Mouse (Mus musculus) liver, embryonic 15.5 days (tissue): Measurements from ENCODE around the gene Foxp1. TPM values are rescaled to one million over a fixed set of nuclear protein-coding genes. Genes with fewer than 3 reads are reported as not detected.
A peak's percentile ranks its signal among the peaks of the same experiment; 100 is the strongest.

Source experiments
- ATAC-seq: fragments of 200-750 bp; cut with Nextera tagmentation; 2 replicates; pipeline ENCODE4 v1.8.0; 2017; ENCODE audit warnings: moderate number of reproducible peaks, mild to moderate bottlenecking, moderate library complexity; ENCODE audit not compliant: insufficient read depth
- H3K27ac ChIP-seq: fragments of 300-500 bp; sonication (generic); replicated peaks from 2 replicates; pipeline ENCODE4 v1.5.1; 2015; ENCODE audit warnings: mild to moderate bottlenecking, inconsistent platforms
- H3K27me3 ChIP-seq: fragments of 300-500 bp; sonication (generic); 2 replicates; pipeline ENCODE4 v1.6.1; 2015; ENCODE audit warnings: mild to moderate bottlenecking, inconsistent platforms
- H3K36me3 ChIP-seq: fragments of 300-500 bp; sonication (generic); replicated peaks from 2 replicates; pipeline ENCODE4 v1.6.1; 2015; ENCODE audit warnings: moderate library complexity, mild to moderate bottlenecking, inconsistent platforms
- H3K4me1 ChIP-seq: fragments of 300-500 bp; sonication (generic); replicated peaks from 2 replicates; pipeline ENCODE4 v1.6.1; 2015; ENCODE audit warnings: inconsistent platforms
- H3K4me2 ChIP-seq: fragments of 300-500 bp; sonication (generic); 2 replicates; pipeline ENCODE4 v1.6.1; 2015; ENCODE audit warnings: moderate library complexity, mild to moderate bottlenecking, inconsistent platforms
- H3K4me3 ChIP-seq: fragments of 300-500 bp; sonication (generic); replicated peaks from 2 replicates; pipeline ENCODE4 v1.5.1; 2015; ENCODE audit warnings: mild to moderate bottlenecking, inconsistent platforms
- H3K9ac ChIP-seq: fragments of 300-500 bp; sonication (generic); 2 replicates; pipeline ENCODE4 v1.6.1; 2015; ENCODE audit warnings: moderate library complexity, mild to moderate bottlenecking, inconsistent platforms
- H3K9me3 ChIP-seq: fragments of 300-500 bp; sonication (generic); replicated peaks from 2 replicates; pipeline ENCODE4 v1.6.1; 2016; ENCODE audit warnings: inconsistent platforms
- WGBS: fragments of 180-500 bp; shearing (Covaris S2); methylation state at CpG from one replicate; pipeline ENCODE4 v1.1.7; 2015; ENCODE audit warnings: mixed read lengths; ENCODE audit not compliant: insufficient replicate concordance; 5-methylcytosine and 5-hydroxymethylcytosine counted together
- polyA plus RNA-seq: library from polyadenylated mRNA; unstranded; fragments of >200 nt; fragmentation: Nextera tagmentation; extraction: Ambion mirVana; gene quantifications from 2 replicates; pipeline ENCODE4 v1.2.1, GENCODE M21; 2015

Gene Foxp1
- polyA plus RNA-seq, 1 experiment from 2014 or later = 15.2 TPM

DNA sequence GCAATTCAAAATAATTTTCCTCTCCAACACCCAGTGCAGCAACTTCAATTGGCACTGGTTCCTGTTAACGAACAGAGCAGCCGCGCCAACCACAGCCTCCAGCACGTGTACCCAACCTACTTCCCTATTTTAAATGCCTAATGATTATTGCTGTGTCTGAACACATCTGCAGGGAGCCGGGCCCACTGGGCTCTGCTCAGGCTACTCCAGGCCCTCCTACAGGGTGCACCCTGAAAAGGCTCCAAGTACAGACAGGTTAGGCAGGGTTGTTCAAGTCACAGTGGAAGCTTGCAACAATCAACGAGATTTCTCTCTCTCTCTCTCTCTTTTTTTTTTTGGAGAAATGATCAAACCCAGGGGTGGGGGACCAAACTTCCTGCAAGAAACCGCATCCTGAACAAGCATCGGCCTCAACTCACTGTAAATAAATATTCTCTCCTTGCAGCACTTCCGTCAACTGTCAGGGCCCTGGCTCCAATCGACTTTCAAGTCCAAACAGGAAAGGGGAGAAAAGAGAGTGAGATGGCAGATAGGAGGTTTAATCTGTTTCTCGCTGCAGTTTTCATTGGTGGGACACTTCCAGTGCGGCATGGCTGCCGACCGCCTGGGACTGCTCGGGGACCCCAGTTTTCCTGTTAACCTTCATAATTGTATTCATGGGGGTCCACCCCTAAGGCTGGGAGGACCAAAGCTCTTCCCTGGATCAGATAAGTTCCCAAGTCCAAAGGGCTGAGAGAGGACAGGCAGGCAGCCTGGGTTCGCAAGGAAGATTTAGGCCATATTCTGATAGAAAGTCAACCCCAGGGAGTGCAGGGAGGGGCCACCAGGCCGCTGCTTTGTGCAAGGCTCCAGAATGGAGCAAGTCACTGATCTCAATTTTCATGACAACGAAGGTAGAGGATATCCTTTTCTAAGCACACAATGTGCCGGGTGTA is 133.5 kb downstream of the Foxp1 start:
- Histone ChIP-seq H3K9me3 (no peaks in the 10 kb centered on the region), H3K36me3 (0 out of 2 replicates have a peak, but pooled peaks cover 5% of the 10 kb centered on the region), H3K4me3 (no peak overlapping the region), H3K27ac (peak overlapping the region; percentile 62), H3K4me2 (no peak overlapping the region; the same call in 1 of the 2 replicates), H3K27me3 (no peaks in the 10 kb centered on the region), H3K4me1 (peaks cover 17% of the 10 kb centered on the region; the same call in 1 of the 2 replicates), H3K9ac (no peak overlapping the region)
- ATAC-seq = peak; percentile 31; the same call in 1 of the 2 replicates
- WGBS = 21% methylated on average over 19 of the region's 19 CpGs

DNA sequence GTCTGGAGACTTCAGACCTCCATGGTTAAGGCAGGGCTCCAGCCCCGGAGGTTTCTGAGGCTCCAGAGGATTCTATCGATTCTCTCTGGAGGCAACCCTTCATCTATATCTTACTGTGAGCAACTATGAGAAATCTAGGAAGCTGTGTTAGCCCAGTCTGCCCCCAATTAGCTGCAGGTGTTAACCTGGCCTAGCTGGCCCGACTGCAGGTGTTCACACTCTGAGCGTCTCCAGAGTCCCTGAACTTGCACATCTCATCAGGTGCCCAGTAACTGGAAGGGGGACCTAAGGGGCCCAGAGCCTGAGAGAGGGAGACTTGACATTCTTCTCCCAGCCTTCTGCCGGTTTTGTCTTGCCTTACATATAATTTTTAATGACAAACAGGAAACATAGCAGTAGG is 134.5 kb downstream of the Foxp1 start:
- H3K9me3 ChIP-seq = no peaks in the 10 kb centered on the region
- H3K4me3 ChIP-seq = no peak overlapping the region
- no peak overlapping the region for H3K4me2 ChIP-seq
- H3K27me3 ChIP-seq = no peaks in the 10 kb centered on the region
- 36% methylated on average over 5 of the region's 5 CpGs for WGBS
- H3K4me1 ChIP-seq = peaks cover 17% of the 10 kb centered on the region; the same call in 1 of the 2 replicates
- H3K9ac ChIP-seq = no peak overlapping the region
- H3K36me3 ChIP-seq = 0 out of 2 replicates have a peak, but pooled peaks cover 5% of the 10 kb centered on the region
- no peak for ATAC-seq
- H3K27ac ChIP-seq = peak overlapping the region; percentile 51; the same call in 1 of the 2 replicates

DNA sequence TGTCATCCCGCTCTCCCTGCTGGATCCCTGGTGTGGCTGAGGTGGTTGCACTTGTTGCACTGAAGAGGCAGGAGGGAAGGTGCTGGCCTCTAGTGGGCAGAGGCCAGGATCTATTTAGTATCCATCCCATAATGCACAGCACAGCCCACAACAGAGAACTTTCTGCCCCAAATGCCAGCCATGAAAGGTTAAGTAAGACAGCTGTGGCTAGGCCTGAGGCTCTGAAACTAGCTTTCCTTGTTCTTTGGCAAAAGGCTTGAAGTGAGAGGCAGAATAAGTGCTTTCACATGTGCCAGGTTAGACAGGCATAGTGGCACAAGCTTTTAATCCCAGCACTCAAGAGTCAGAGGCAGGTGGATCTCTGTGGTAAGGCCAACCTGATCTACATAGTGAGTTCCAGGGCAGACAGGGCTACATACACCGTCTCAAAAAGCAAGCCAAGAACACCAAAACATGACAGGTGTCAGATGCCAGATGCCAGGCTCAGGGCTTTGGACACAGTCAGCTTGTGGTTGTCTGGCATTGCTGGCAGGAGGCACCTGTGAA is 137.4 kb downstream of the Foxp1 start:
- no peak for ATAC-seq
- no peak overlapping the region for H3K9ac ChIP-seq
- WGBS = 63% methylated on average over 2 of the region's 2 CpGs

DNA sequence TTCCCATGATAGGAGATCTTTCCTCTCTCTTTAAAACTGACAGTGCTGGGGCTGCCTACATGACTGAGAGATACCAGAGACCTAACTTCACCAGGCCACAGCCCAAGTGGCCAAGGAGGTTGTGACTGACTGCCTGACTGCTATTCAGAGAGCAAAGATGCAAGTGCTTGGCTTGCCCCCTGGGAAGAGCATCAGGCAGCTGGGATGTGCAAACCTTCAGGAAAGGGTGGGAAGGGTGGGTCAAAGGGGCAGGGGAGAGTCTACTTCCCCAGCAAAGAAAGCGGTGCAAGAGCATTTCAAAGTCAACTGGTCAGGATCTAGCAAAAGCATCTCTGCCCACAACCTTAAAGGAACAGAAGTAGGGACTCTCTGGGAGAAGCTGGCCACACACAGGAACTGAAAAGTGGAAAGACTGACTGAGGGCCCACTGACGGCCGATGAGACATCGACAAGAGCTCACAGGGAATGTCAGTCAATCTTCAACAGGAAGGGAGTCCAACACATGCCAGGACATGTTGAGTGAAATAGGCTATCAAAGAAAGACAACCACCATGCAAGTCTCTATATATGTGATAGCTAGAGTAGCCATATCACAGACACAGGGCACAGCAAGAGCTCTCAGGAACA is 138.6 kb downstream of the Foxp1 start:
- Histone ChIP-seq H3K27me3 (no peaks in the 10 kb centered on the region), H3K9me3 (no peaks in the 10 kb centered on the region), H3K4me2 (no peak overlapping the region), H3K4me1 (0 out of 2 replicates have a peak, but pooled peaks cover 10% of the 10 kb centered on the region), H3K36me3 (no peaks in the 10 kb centered on the region), H3K4me3 (no peak overlapping the region), H3K9ac (no peak overlapping the region), H3K27ac (no peak overlapping the region)
- WGBS = 46% methylated on average over 4 of the region's 4 CpGs
- no peak for ATAC-seq

More for the DNA sequence above, 137.4 kb downstream of the Foxp1 start:
- Histone ChIP-seq H3K27me3 (no peaks in the 10 kb centered on the region), H3K4me3 (no peak overlapping the region), H3K36me3 (0 out of 2 replicates have a peak, but pooled peaks cover 5% of the 10 kb centered on the region), H3K27ac (no peak overlapping the region), H3K9me3 (no peaks in the 10 kb centered on the region), H3K4me2 (no peak overlapping the region), H3K4me1 (peaks cover 16% of the 10 kb centered on the region; the same call in 1 of the 2 replicates)

DNA sequence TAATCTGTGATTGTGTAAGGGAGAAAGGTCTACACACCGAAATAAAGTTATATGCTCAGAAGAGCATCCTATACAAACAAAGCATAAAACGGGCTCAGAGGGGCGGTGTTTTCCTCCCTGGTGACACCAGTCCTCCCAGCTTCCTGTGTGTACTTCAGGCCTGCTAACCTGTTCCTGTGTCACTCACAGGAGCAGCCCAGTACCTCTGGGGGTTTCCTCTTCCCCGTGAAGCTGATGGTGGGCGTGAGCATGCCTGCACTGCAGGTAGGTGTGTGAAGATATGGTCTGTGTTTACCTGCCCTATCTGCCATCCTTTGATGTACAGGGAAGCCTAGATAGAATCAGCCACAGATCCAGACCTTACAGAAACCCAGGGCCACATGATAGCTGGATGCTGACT is 142.4 kb downstream of the Foxp1 start:
- no peak overlapping the region for H3K4me2 ChIP-seq
- ATAC-seq = no peak
- H3K4me1 ChIP-seq = 0 out of 2 replicates have a peak, but pooled peaks cover 6% of the 10 kb centered on the region
- no peak overlapping the region for H3K27ac ChIP-seq
- no peak overlapping the region for H3K9ac ChIP-seq
- no peak overlapping the region for H3K4me3 ChIP-seq
- H3K9me3 ChIP-seq = no peaks in the 10 kb centered on the region
- H3K36me3 ChIP-seq = no peaks in the 10 kb centered on the region
- no peaks in the 10 kb centered on the region for H3K27me3 ChIP-seq
- WGBS = 51% methylated on average over 5 of the region's 5 CpGs

DNA sequence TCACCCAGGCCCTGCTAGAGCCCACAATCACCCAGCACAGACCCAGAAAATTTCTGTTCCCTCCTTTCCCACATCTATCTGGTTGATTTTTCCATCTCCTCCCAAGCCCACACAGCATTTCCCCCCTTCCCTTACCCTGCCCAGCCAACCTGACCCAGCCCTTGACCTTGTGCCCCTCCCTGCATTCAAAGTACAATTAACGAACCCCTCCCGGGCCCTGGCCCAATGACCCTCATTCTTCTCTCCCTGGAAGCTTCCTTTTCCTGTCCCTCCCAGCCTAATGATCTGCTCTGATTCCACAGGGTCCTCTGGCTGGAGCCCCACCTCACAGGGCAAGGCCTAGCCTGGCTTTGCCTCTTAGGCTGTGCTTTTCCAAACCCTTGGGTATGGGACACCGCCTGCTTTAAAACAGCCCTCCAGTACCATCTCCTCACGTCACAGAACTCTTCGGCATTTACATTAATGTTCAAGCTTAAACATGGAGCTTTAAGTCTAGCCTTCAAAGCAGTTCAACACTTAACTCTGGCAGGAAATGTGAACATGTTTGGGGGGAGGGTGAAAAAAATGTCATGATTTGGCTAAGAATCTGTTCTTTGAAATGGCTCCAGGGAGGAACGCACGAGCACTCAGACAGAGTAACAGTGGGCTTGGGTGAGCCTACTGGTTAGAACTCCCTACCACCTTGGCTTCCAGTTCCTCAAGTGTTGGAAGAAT is 143.4 kb downstream of the Foxp1 start:
- Histone ChIP-seq H3K9ac (no peak overlapping the region), H3K4me1 (peaks cover 13% of the 10 kb centered on the region; the same call in 1 of the 2 replicates), H3K4me3 (no peak overlapping the region), H3K27me3 (no peaks in the 10 kb centered on the region), H3K9me3 (no peaks in the 10 kb centered on the region), H3K27ac (no peak overlapping the region), H3K36me3 (no peaks in the 10 kb centered on the region), H3K4me2 (no peak overlapping the region)
- WGBS = 69% methylated on average over 7 of the region's 7 CpGs
- ATAC-seq = peak; percentile 33; the same call in 1 of the 2 replicates

DNA sequence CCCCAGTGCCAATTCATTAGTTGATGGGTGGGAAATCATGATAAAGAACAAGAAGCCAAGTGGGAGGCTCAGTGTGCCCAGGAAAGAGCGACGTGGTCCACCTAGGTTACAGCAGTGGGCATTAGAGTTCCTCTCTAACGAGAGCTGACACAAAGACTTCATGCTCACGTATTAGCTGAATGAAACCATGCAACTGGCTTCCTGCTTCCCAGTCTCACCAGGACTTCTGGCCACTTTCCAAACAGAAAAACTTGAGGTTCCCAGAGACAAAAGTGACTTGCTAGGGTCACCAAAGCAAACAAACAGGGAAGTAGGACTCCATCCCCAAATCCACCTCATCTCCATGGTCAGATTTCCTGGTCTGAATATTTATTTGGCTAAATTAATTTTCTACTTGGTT is 144.8 kb downstream of the Foxp1 start:
- Histone ChIP-seq H3K4me3 (no peak overlapping the region), H3K27ac (no peak overlapping the region), H3K9ac (no peak overlapping the region), H3K4me2 (no peak overlapping the region), H3K27me3 (no peaks in the 10 kb centered on the region), H3K9me3 (no peaks in the 10 kb centered on the region), H3K4me1 (peaks cover 13% of the 10 kb centered on the region; the same call in 1 of the 2 replicates), H3K36me3 (no peaks in the 10 kb centered on the region)
- ATAC-seq = no peak
- WGBS = 56% methylated on average over 4 of the region's 4 CpGs

DNA sequence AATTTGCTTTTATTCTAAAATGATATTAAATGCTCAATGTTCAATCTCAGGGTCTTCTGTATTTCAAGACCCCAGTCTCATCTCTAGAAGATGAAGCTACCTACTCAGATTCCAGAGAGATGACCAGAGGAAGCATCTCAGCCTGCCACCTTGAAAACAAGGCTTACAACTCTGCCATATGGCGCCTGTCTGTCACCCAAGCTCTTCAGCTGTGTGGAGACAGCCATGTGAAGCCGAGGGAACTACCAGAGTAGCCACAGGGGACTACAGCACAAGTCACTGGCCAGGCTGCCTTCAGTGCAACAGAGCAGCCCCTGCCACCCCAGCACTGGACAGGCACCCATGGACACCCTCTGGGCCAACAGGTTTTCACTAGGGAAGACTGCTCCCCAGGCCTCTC is 145.4 kb downstream of the Foxp1 start:
- H3K27me3 ChIP-seq = no peaks in the 10 kb centered on the region
- WGBS = 55% methylated on average over 2 of the region's 2 CpGs

DNA sequence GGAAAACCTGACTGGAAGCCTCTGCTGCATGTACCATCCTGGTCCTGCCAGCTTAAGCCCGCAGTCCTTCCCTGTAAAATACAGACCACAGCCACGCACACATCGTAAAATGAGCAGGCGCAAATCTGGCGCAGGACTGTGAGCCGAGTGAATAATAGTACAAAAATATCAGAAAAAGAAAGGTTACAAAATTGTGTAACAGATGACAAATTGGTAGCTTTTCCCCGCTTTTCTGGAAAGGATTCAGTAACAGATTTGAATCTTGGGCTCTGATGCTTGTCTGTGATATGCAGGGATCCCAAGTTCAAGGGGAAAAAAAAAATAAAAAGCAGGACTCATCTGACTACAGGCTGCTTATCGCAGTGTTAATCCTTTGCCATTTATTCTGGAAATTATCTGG is 145.8 kb downstream of the Foxp1 start:
- Histone ChIP-seq H3K4me1 (peaks cover 13% of the 10 kb centered on the region; the same call in 1 of the 2 replicates), H3K4me2 (no peak overlapping the region), H3K27ac (no peak overlapping the region), H3K4me3 (no peak overlapping the region), H3K9me3 (no peaks in the 10 kb centered on the region), H3K27me3 (no peaks in the 10 kb centered on the region), H3K9ac (no peak overlapping the region), H3K36me3 (no peaks in the 10 kb centered on the region)
- WGBS = 77% methylated on average over 8 of the region's 8 CpGs
- ATAC-seq = no peak

More for the DNA sequence above, 145.4 kb downstream of the Foxp1 start:
- no peak for ATAC-seq
- Histone ChIP-seq H3K4me2 (no peak overlapping the region), H3K4me3 (no peak overlapping the region), H3K9ac (no peak overlapping the region), H3K9me3 (no peaks in the 10 kb centered on the region), H3K27ac (no peak overlapping the region), H3K36me3 (no peaks in the 10 kb centered on the region), H3K4me1 (peaks cover 13% of the 10 kb centered on the region; the same call in 1 of the 2 replicates)

DNA sequence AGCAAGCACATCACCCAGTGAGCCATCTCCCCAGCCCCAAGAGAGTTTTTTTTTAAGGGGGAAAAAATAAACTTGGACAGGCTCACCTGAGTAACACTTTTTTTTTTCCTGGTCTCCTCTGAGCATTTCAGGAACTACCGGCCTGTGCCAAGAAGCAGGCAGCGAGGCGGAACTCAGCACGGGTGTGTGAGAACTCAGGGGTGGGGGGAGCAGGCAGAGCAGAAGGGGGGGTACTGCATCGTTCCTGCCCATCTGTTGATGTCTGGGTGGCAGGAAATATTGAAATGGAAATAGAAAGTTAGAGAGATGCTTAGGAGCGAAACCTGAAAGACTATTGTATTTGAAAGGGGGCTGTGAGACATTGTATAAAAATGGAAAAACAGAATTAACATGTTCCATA is 146.7 kb downstream of the Foxp1 start:
- no peak overlapping the region for H3K27ac ChIP-seq
- no peak for ATAC-seq
- H3K36me3 ChIP-seq = no peaks in the 10 kb centered on the region
- H3K9ac ChIP-seq = no peak overlapping the region
- H3K4me3 ChIP-seq = no peak overlapping the region
- peaks cover 13% of the 10 kb centered on the region; the same call in 1 of the 2 replicates for H3K4me1 ChIP-seq
- H3K27me3 ChIP-seq = no peaks in the 10 kb centered on the region
- H3K4me2 ChIP-seq = no peak overlapping the region
- H3K9me3 ChIP-seq = no peaks in the 10 kb centered on the region
- whole genome bisulfite sequencing = 61% methylated on average over 6 of the region's 6 CpGs
